Mouse (Mus musculus) limb, embryonic 13.5 days (tissue): ENCODE measurements around the gene Cdc26. TPM values are rescaled to one million over a fixed set of nuclear protein-coding genes. Genes with fewer than 3 reads are reported as not detected.

Source experiments
- ATAC-seq: fragments of 200-750 bp; cut with Nextera tagmentation; 2 replicates; pipeline ENCODE4 v1.8.0; 2017; ENCODE audit warnings: low read depth, moderate number of reproducible peaks, moderate TSS enrichment; ENCODE audit not compliant: low FRiP score
- H3K27ac ChIP-seq: fragments of 300-500 bp; sonication (generic); 2 replicates; pipeline ENCODE4 v1.5.1; 2015; ENCODE audit warnings: inconsistent platforms, mild to moderate bottlenecking, moderate library complexity
- H3K27me3 ChIP-seq: fragments of 300-500 bp; sonication (generic); 2 replicates; pipeline ENCODE4 v1.6.1; 2015; ENCODE audit warnings: mild to moderate bottlenecking, inconsistent platforms
- H3K36me3 ChIP-seq: fragments of 300-500 bp; sonication (generic); 2 replicates; pipeline ENCODE4 v1.6.1; 2015; ENCODE audit warnings: inconsistent platforms, mild to moderate bottlenecking, moderate library complexity
- H3K4me1 ChIP-seq: fragments of 300-500 bp; sonication (generic); 2 replicates; pipeline ENCODE4 v1.6.1; 2015; ENCODE audit warnings: inconsistent platforms
- H3K4me2 ChIP-seq: fragments of 300-500 bp; sonication (generic); replicated peaks from 2 replicates; pipeline ENCODE4 v1.6.1; 2015; ENCODE audit warnings: inconsistent platforms, mild to moderate bottlenecking, moderate library complexity
- H3K4me3 ChIP-seq: fragments of 300-500 bp; sonication (generic); 2 replicates; pipeline ENCODE4 v1.5.1; 2015; ENCODE audit warnings: moderate library complexity, mild to moderate bottlenecking, inconsistent platforms
- H3K9ac ChIP-seq: fragments of 300-500 bp; sonication (generic); 2 replicates; pipeline ENCODE4 v1.6.1; 2015; ENCODE audit warnings: mild to moderate bottlenecking, inconsistent platforms
- H3K9me3 ChIP-seq: fragments of 300-500 bp; sonication (generic); 2 replicates; pipeline ENCODE4 v1.6.1; 2016; ENCODE audit warnings: inconsistent platforms
- WGBS: fragments of 180-500 bp; shearing (Covaris S2); methylation state at CpG from one replicate; pipeline ENCODE4 v1.1.7; 2015; 5-methylcytosine and 5-hydroxymethylcytosine counted together
- polyA plus RNA-seq: library from polyadenylated mRNA; unstranded; fragments of >200 nt; fragmentation: Nextera tagmentation; extraction: Ambion mirVana; gene quantifications from 2 replicates; pipeline ENCODE4 v1.2.1, GENCODE M21; 2015

Cdc26 gene
- polyA plus RNA-seq, 1 experiment from 2014 or later = 202 TPM

GRCm38 (mm10) chr4:62349371-62349770 lies 59.1 kb downstream of the Cdc26 start:
- H3K36me3 ChIP-seq = peaks cover 41% of the 10 kb centered on the region
- H3K27me3 ChIP-seq = no peaks in the 10 kb centered on the region
- H3K4me2 ChIP-seq = no peak overlapping the region
- no peak overlapping the region for H3K4me3 ChIP-seq
- no peaks in the 10 kb centered on the region for H3K4me1 ChIP-seq
- no peak overlapping the region for H3K27ac ChIP-seq
- 97% methylated on average over 2 of the region's 2 CpGs for WGBS
- no peaks in the 10 kb centered on the region; the same call in 1 of the 2 replicates for H3K9me3 ChIP-seq
- no peak overlapping the region for H3K9ac ChIP-seq
- ATAC-seq = no peak

DNA sequence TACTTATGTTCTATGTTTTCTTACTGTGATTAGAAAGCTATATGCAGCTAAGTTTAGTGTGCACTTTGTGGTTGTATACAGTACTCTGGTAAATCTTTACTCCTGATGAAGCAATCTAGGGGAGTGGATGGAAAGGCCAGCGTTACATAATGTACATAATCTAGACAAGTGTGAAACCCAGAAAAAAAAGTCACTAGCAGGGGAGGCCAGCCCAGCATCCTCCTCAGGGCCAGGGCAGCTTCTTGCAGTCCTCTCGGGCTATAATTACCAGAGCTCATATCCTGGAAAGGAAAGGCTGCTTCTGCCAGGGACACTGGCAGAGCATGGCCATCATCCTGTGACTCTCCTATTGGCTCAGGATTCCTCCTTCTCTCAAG lies 60.1 kb downstream of the Cdc26 start:
- no peak overlapping the region for H3K4me3 ChIP-seq
- H3K9ac ChIP-seq = no peak overlapping the region
- H3K9me3 ChIP-seq = no peaks in the 10 kb centered on the region; the same call in 1 of the 2 replicates
- H3K4me1 ChIP-seq = no peaks in the 10 kb centered on the region
- H3K27ac ChIP-seq = no peak overlapping the region
- no peaks in the 10 kb centered on the region for H3K27me3 ChIP-seq
- ATAC-seq = no peak
- no peak overlapping the region for H3K4me2 ChIP-seq
- WGBS = 86% methylated on average over 2 of the region's 2 CpGs
- H3K36me3 ChIP-seq = peaks cover 49% of the 10 kb centered on the region

GRCm38 (mm10) chr4:62347605-62348328 lies 60.7 kb downstream of the Cdc26 start:
- Histone ChIP-seq H3K4me2 (no peak overlapping the region), H3K9me3 (no peaks in the 10 kb centered on the region; the same call in 1 of the 2 replicates), H3K4me3 (no peak overlapping the region), H3K36me3 (peaks cover 51% of the 10 kb centered on the region), H3K27me3 (no peaks in the 10 kb centered on the region), H3K27ac (no peak overlapping the region), H3K9ac (no peak overlapping the region), H3K4me1 (no peaks in the 10 kb centered on the region)
- ATAC-seq = no peak
- WGBS = 81% methylated on average over 9 of the region's 9 CpGs

DNA sequence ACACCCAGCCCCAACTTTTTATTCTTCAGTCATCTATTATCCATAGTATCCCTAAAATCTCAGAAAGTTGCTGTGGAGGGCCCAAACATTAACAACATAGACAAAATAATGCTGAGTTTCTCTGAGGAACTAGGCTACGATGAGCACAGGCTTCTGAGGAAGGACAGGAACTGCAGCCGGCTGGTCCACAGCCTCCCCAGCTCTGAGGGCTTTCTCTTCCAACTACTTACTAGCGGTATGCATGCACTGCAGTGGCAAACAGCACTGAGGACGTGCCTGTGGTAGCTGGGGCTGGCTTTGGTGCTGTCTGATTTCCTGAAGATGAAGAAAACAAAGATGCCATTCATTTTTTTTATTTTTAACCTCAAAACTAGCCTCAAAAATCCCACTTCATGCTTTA lies 62.6 kb downstream of the Cdc26 start:
- H3K4me3 ChIP-seq = no peak overlapping the region

GRCm38 (mm10) chr4:62344000-62344399 lies 64.4 kb downstream of the Cdc26 start:
- Histone ChIP-seq H3K4me1 (no peaks in the 10 kb centered on the region), H3K4me3 (no peak overlapping the region)
- WGBS = 92% methylated on average over 1 of the region's 1 CpGs

More for the DNA sequence above, 62.6 kb downstream of the Cdc26 start:
- no peak for ATAC-seq
- H3K27ac ChIP-seq = no peak overlapping the region
- H3K4me2 ChIP-seq = no peak overlapping the region
- no peaks in the 10 kb centered on the region for H3K4me1 ChIP-seq
- H3K9ac ChIP-seq = no peak overlapping the region
- H3K27me3 ChIP-seq = no peaks in the 10 kb centered on the region
- no peaks in the 10 kb centered on the region; the same call in 1 of the 2 replicates for H3K9me3 ChIP-seq
- H3K36me3 ChIP-seq = peaks cover 49% of the 10 kb centered on the region
- 80% methylated on average over 4 of the region's 4 CpGs for WGBS

DNA sequence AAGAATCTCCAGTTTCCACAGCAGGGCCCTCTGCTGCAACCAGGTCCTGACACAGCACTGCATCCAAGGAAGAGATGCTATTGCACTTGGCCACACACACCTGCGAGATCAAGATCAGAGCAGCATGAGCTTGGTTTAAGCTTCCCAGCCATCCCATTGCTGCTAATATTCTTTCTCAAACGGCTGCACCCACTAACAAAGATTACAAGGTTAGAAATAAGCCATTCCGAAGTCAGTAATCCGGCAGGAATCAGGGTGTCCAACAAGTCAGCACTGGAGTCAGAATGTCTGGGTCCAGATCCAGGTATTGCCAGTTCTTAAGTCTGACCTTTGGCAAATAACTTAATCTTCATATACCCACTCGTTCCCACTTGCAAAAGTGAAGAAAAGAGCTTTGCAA lies 69.9 kb downstream of the Cdc26 start:
- no peak for ATAC-seq
- Histone ChIP-seq H3K4me2 (no peak overlapping the region), H3K9ac (no peak overlapping the region), H3K4me3 (no peak overlapping the region), H3K27ac (no peak overlapping the region), H3K27me3 (no peaks in the 10 kb centered on the region), H3K4me1 (no peaks in the 10 kb centered on the region), H3K9me3 (no peaks in the 10 kb centered on the region), H3K36me3 (peaks cover 56% of the 10 kb centered on the region)
- 88% methylated on average over 5 of the region's 5 CpGs for WGBS

More at GRCm38 (mm10) chr4:62344000-62344399, 64.4 kb downstream of the Cdc26 start:
- no peak overlapping the region for H3K27ac ChIP-seq
- no peak overlapping the region for H3K9ac ChIP-seq
- no peaks in the 10 kb centered on the region for H3K27me3 ChIP-seq
- no peaks in the 10 kb centered on the region; the same call in 1 of the 2 replicates for H3K9me3 ChIP-seq
- peaks cover 51% of the 10 kb centered on the region for H3K36me3 ChIP-seq
- H3K4me2 ChIP-seq = no peak overlapping the region
- no peak for ATAC-seq

Other genes with a start within 250 kb of the Cdc26 start
- 14.1 and 14.8 TPM in 2 replicates for gene Zfp37, start 177.6 kb downstream of the Cdc26 start, polyA plus RNA-seq
- 17.7 and 19.0 TPM in 2 replicates for gene Slc31a2, start 146.1 kb downstream of the Cdc26 start, polyA plus RNA-seq
- 25.4 and 27.9 TPM in 2 replicates for gene Fkbp15, start 48.1 kb downstream of the Cdc26 start, polyA plus RNA-seq
- gene Slc31a1, start 47.9 kb downstream of the Cdc26 start, polyA plus RNA-seq = 42.5 and 45.7 TPM in 2 replicates
- 27.0 and 27.9 TPM in 2 replicates for gene Prpf4, start 155 bp upstream of the Cdc26 start, polyA plus RNA-seq
- not detected in 2 replicates for gene Rnf183, start 26.6 kb upstream of the Cdc26 start, polyA plus RNA-seq
- gene Wdr31, start 62.3 kb upstream of the Cdc26 start, polyA plus RNA-seq = 6.8 and 7.9 TPM in 2 replicates
- 2.9 and 3.2 TPM in 2 replicates for gene Bspry, start 71.4 kb upstream of the Cdc26 start, polyA plus RNA-seq
- gene Hdhd3, start 94.8 kb upstream of the Cdc26 start, polyA plus RNA-seq = 14.7 and 14.8 TPM in 2 replicates
- 79.7 and 85.4 TPM in 2 replicates for gene Alad, start 111.3 kb upstream of the Cdc26 start, polyA plus RNA-seq
- gene Pole3, start 116.4 kb upstream of the Cdc26 start, polyA plus RNA-seq = 86.3 and 93.9 TPM in 2 replicates
- gene 4933430I17Rik, start 116.7 kb upstream of the Cdc26 start, polyA plus RNA-seq = 0.60 and 0.61 TPM in 2 replicates
- 50.3 and 52.8 TPM in 2 replicates for gene Rgs3, start 151.2 kb upstream of the Cdc26 start, polyA plus RNA-seq